Mouse (Mus musculus): ENCODE results near the gene Mcm9. TPM values are rescaled to one million over a fixed set of nuclear protein-coding genes. Genes with fewer than 3 reads are reported as not detected.

Mcm9 gene
- polyA plus RNA-seq, 1 experiment = not detected

- H3K4me1 ChIP-seq (ENCODE audit: control insufficient read depth, insufficient read depth, low read length) = no peaks in the 10 kb centered on the region
- no peak overlapping the region for H3K4me3 ChIP-seq (ENCODE audit: insufficient read depth, low read depth, low read length)
- TF ChIP-seq POLR2A (IDR thresholded peaks at IDR 0.05; ENCODE audit: insufficient read depth, low read depth, low read length) (no peak), CTCF (IDR thresholded peaks at IDR 0.05; ENCODE audit: insufficient read depth, low read depth, low read length) (no peak)
- H3K27ac ChIP-seq (ENCODE audit: insufficient read depth, low read depth, low read length) = no peak overlapping the region
- 77% methylated on average over 8 of the region's 8 CpGs for WGBS
Observed at GRCm38 (mm10) chr10:53615850-53616616, 14.2 kb downstream of the Mcm9 start.

- no peak overlapping the region for H3K27ac ChIP-seq (ENCODE audit: insufficient read depth, low read depth, low read length)
- H3K4me1 ChIP-seq (ENCODE audit: control insufficient read depth, insufficient read depth, low read length) = no peaks in the 10 kb centered on the region
- TF ChIP-seq POLR2A (IDR thresholded peaks at IDR 0.05; ENCODE audit: insufficient read depth, low read depth, low read length) (no peak), CTCF (IDR thresholded peaks at IDR 0.05; ENCODE audit: insufficient read depth, low read depth, low read length) (no peak)
- no peak overlapping the region for H3K4me3 ChIP-seq (ENCODE audit: insufficient read depth, low read depth, low read length)
- 88% methylated on average over 1 of the region's 1 CpGs for WGBS
Observed at GRCm38 (mm10) chr10:53613955-53614354, 16.3 kb downstream of the Mcm9 start.

- TF ChIP-seq CTCF (IDR thresholded peaks at IDR 0.05; ENCODE audit: insufficient read depth, low read depth, low read length) = no peak
- TF ChIP-seq POLR2A (IDR thresholded peaks at IDR 0.05; ENCODE audit: insufficient read depth, low read depth, low read length) = no peak
- H3K4me3 ChIP-seq (ENCODE audit: insufficient read depth, low read depth, low read length) = no peak overlapping the region
- 87% methylated on average over 1 of the region's 1 CpGs for WGBS
- H3K27ac ChIP-seq (ENCODE audit: insufficient read depth, low read depth, low read length) = no peak overlapping the region
- H3K4me1 ChIP-seq (ENCODE audit: control insufficient read depth, insufficient read depth, low read length) = no peaks in the 10 kb centered on the region
Observed at GRCm38 (mm10) chr10:53612172-53612571, 18.1 kb downstream of the Mcm9 start.

GRCm38 (mm10) chr10:53608274-53608673 is 22.0 kb downstream of the Mcm9 start:
- Histone ChIP-seq H3K4me1 (ENCODE audit: control insufficient read depth, insufficient read depth, low read length) (no peaks in the 10 kb centered on the region), H3K27ac (ENCODE audit: insufficient read depth, low read depth, low read length) (no peak overlapping the region), H3K4me3 (ENCODE audit: insufficient read depth, low read depth, low read length) (no peak overlapping the region)
- TF ChIP-seq CTCF (IDR thresholded peaks at IDR 0.05; ENCODE audit: insufficient read depth, low read depth, low read length) (no peak), POLR2A (IDR thresholded peaks at IDR 0.05; ENCODE audit: insufficient read depth, low read depth, low read length) (no peak)
- WGBS = 67% methylated on average over 2 of the region's 2 CpGs

GRCm38 (mm10) chr10:53605328-53605727 is 24.9 kb downstream of the Mcm9 start:
- TF ChIP-seq CTCF (IDR thresholded peaks at IDR 0.05; ENCODE audit: insufficient read depth, low read depth, low read length) (no peak), POLR2A (IDR thresholded peaks at IDR 0.05; ENCODE audit: insufficient read depth, low read depth, low read length) (no peak)
- Histone ChIP-seq H3K27ac (ENCODE audit: insufficient read depth, low read depth, low read length) (no peak overlapping the region), H3K4me3 (ENCODE audit: insufficient read depth, low read depth, low read length) (no peak overlapping the region), H3K4me1 (ENCODE audit: control insufficient read depth, insufficient read depth, low read length) (no peaks in the 10 kb centered on the region)
- WGBS = 44% methylated on average over 2 of the region's 2 CpGs

GRCm38 (mm10) chr10:53598821-53599220 is 31.4 kb downstream of the Mcm9 start:
- no peaks in the 10 kb centered on the region for H3K4me1 ChIP-seq (ENCODE audit: control insufficient read depth, insufficient read depth, low read length)
- no peak overlapping the region for H3K4me3 ChIP-seq (ENCODE audit: insufficient read depth, low read depth, low read length)
- 51% methylated on average over 5 of the region's 5 CpGs for WGBS
- no peak overlapping the region for H3K27ac ChIP-seq (ENCODE audit: insufficient read depth, low read depth, low read length)
- TF ChIP-seq POLR2A (IDR thresholded peaks at IDR 0.05; ENCODE audit: insufficient read depth, low read depth, low read length) = no peak
- no peak for TF ChIP-seq CTCF (IDR thresholded peaks at IDR 0.05; ENCODE audit: insufficient read depth, low read depth, low read length)

GRCm38 (mm10) chr10:53597121-53597881 is 32.9 kb downstream of the Mcm9 start:
- Histone ChIP-seq H3K4me3 (ENCODE audit: insufficient read depth, low read depth, low read length) (peak overlapping the region; percentile 94), H3K4me1 (ENCODE audit: control insufficient read depth, insufficient read depth, low read length) (no peaks in the 10 kb centered on the region), H3K27ac (ENCODE audit: insufficient read depth, low read depth, low read length) (peak overlapping the region; percentile 23; the same call in 1 of the 2 replicates)
- WGBS = 1% methylated on average over 93 of the region's 99 CpGs
- TF ChIP-seq POLR2A (IDR thresholded peaks at IDR 0.05; ENCODE audit: insufficient read depth, low read depth, low read length) (0 out of 2 replicates have a peak, but pooled peaks have one; percentile 30), CTCF (IDR thresholded peaks at IDR 0.05; ENCODE audit: insufficient read depth, low read depth, low read length) (no peak)

GRCm38 (mm10) chr10:53596677-53597120 is 33.5 kb downstream of the Mcm9 start, which contains the start of gene Asf1a:
Gene Asf1a, plus strand, starts transcription at chr10:53596757.
- Histone ChIP-seq H3K4me3 (ENCODE audit: insufficient read depth, low read depth, low read length) (peak within 1 kb of the TSS; percentile 94), H3K27ac (ENCODE audit: insufficient read depth, low read depth, low read length) (peak within 1 kb of the TSS; percentile 97), H3K4me1 (ENCODE audit: control insufficient read depth, insufficient read depth, low read length) (no peaks in the 10 kb centered on the region)
- under 1% methylated on average over 52 of the region's 52 CpGs for WGBS
- TF ChIP-seq POLR2A (IDR thresholded peaks at IDR 0.05; ENCODE audit: insufficient read depth, low read depth, low read length) (no peak), CTCF (IDR thresholded peaks at IDR 0.05; ENCODE audit: insufficient read depth, low read depth, low read length) (peak; percentile 64)

Data from olfactory bulb, adult 2 months (tissue).